In genomic region chrX:60555242-60555641, GRCm38 (mm10) we compare ENCODE assay signal across 28 mouse cellular contexts. TPM values are rescaled to one million over a fixed set of nuclear protein-coding genes. Genes with fewer than 3 reads are reported as not detected.
A peak's percentile ranks its signal among the peaks of the same experiment; 100 is the strongest.
DNase-seq lines count a peak whose midpoint lies in the region; ATAC-seq lines count a peak whose summit lies in the region.
"Had no signal": no experiment of that assay in that cellular context is flagged by ENCODE, and none has a peak within 500 bp of the region (broad histone marks: within the 10 kb centered on the region; RNA-seq: fewer than 3 reads in every experiment).

No protein-coding gene starts in this region.

- DNase-seq in forebrain, embryonic 10.5 days (ENCODE audit: extremely low spot score, low spot score), result no peak
- DNase-seq in embryonic facial prominence, embryonic 14.5 days (ENCODE audit: low spot score), result peak; percentile 23
- no peak for DNase-seq in heart, adult 11 months
- DNase-seq: adrenal gland, postnatal 10 days; adrenal gland, postnatal 36 days; B cell, adult 2 months; cerebellum, adult 11 months; cerebellum, adult 2 months; cerebellum, adult 9-11 months; cerebellum, postnatal 25 days; gastrocnemius, postnatal 10 days; gastrocnemius, postnatal 36 days; kidney, adult 11 months had no signal

- no peak overlapping the region for H3K4me3 ChIP-seq in forebrain, embryonic 10.5 days
- no peak overlapping the region for H3K4me3 ChIP-seq in forebrain, embryonic 16.5 days (replicated peaks; ENCODE audit: low read length)
- H3K4me3 ChIP-seq in midbrain, embryonic 12.5 days, result no peak overlapping the region
- no peak overlapping the region for H3K4me3 ChIP-seq in midbrain, embryonic 15.5 days
- H3K4me3 ChIP-seq in embryonic facial prominence, embryonic 14.5 days (ENCODE audit: low read depth, low read length), result no peak overlapping the region
- H3K4me3 ChIP-seq: embryonic facial prominence, embryonic 13.5 days; hindbrain, embryonic 12.5 days; hindbrain, embryonic 15.5 days had no signal

- no peaks in the 10 kb centered on the region for H3K36me3 ChIP-seq in forebrain, embryonic 10.5 days (replicated peaks)
- H3K36me3 ChIP-seq in forebrain, embryonic 16.5 days (ENCODE audit: control insufficient read depth, insufficient read depth), result no peaks in the 10 kb centered on the region
- no peaks in the 10 kb centered on the region for H3K36me3 ChIP-seq in midbrain, embryonic 12.5 days
- no peaks in the 10 kb centered on the region for H3K36me3 ChIP-seq in midbrain, embryonic 15.5 days (replicated peaks)
- H3K36me3 ChIP-seq in embryonic facial prominence, embryonic 14.5 days (ENCODE audit: control insufficient read depth, insufficient read depth, low read length), result no peaks in the 10 kb centered on the region
- H3K36me3 ChIP-seq: embryonic facial prominence, embryonic 13.5 days; G1E; hindbrain, embryonic 12.5 days; hindbrain, embryonic 15.5 days had no signal

- H3K27me3 ChIP-seq in forebrain, embryonic 10.5 days (ENCODE audit: poor library complexity, severe bottlenecking), result no peaks in the 10 kb centered on the region
- H3K27me3 ChIP-seq in forebrain, embryonic 16.5 days (replicated peaks; ENCODE audit: control insufficient read depth, insufficient read depth, low read length), result no peaks in the 10 kb centered on the region
- no peaks in the 10 kb centered on the region for H3K27me3 ChIP-seq in midbrain, embryonic 12.5 days
- H3K27me3 ChIP-seq in midbrain, embryonic 15.5 days (replicated peaks), result no peaks in the 10 kb centered on the region
- no peaks in the 10 kb centered on the region for H3K27me3 ChIP-seq in embryonic facial prominence, embryonic 14.5 days (replicated peaks; ENCODE audit: control insufficient read depth, insufficient read depth, low read length)
- H3K27me3 ChIP-seq: CH12.LX; embryonic facial prominence, embryonic 13.5 days; hindbrain, embryonic 12.5 days; hindbrain, embryonic 15.5 days had no signal

- ATAC-seq in forebrain, embryonic 16.5 days, result no peak
- ATAC-seq in midbrain, embryonic 12.5 days (ENCODE audit: low FRiP score, low read depth), result peak; percentile 66; the same call in 1 of the 2 replicates
- ATAC-seq in midbrain, embryonic 15.5 days (replicated peaks), result no peak
- peak; percentile 53; the same call in 1 of the 2 replicates for ATAC-seq in embryonic facial prominence, embryonic 14.5 days (ENCODE audit: low read depth)
- ATAC-seq: forebrain, embryonic 14.5 days; Patski had no signal

- H3K27ac ChIP-seq in forebrain, embryonic 10.5 days, result 0 out of 2 replicates have a peak overlapping the region, but pooled peaks have one; percentile 15
- no peak overlapping the region for H3K27ac ChIP-seq in forebrain, embryonic 16.5 days (ENCODE audit: low read length)
- H3K27ac ChIP-seq in midbrain, embryonic 12.5 days (replicated peaks), result no peak overlapping the region
- no peak overlapping the region for H3K27ac ChIP-seq in midbrain, embryonic 15.5 days
- H3K27ac ChIP-seq in embryonic facial prominence, embryonic 14.5 days (replicated peaks; ENCODE audit: low read depth, low read length), result no peak overlapping the region
- H3K27ac ChIP-seq: embryonic facial prominence, embryonic 13.5 days; hindbrain, embryonic 12.5 days; hindbrain, embryonic 15.5 days had no signal

- WGBS in forebrain, embryonic 10.5 days, result 36% methylated on average over 4 of the region's 4 CpGs
- 23% methylated on average over 4 of the region's 4 CpGs for WGBS in forebrain, embryonic 16.5 days
- 33% methylated on average over 4 of the region's 4 CpGs for WGBS in midbrain, embryonic 12.5 days
- WGBS in midbrain, embryonic 15.5 days, result 24% methylated on average over 4 of the region's 4 CpGs
- 41% methylated on average over 4 of the region's 4 CpGs for WGBS in embryonic facial prominence, embryonic 14.5 days

- H3K9ac ChIP-seq in forebrain, embryonic 16.5 days (replicated peaks; ENCODE audit: low read depth, low read length), result no peak overlapping the region
- no peak overlapping the region for H3K9ac ChIP-seq in midbrain, embryonic 12.5 days (replicated peaks)
- no peak overlapping the region for H3K9ac ChIP-seq in midbrain, embryonic 15.5 days
- H3K9ac ChIP-seq in embryonic facial prominence, embryonic 14.5 days (ENCODE audit: low read depth, low read length), result no peak overlapping the region
- H3K9ac ChIP-seq: embryonic facial prominence, embryonic 13.5 days; hindbrain, embryonic 12.5 days; hindbrain, embryonic 15.5 days had no signal

- peaks cover 11% of the 10 kb centered on the region; the same call in 1 of the 2 replicates for H3K9me3 ChIP-seq in forebrain, embryonic 10.5 days
- peaks cover 4% of the 10 kb centered on the region; the same call in 1 of the 2 replicates for H3K9me3 ChIP-seq in forebrain, embryonic 16.5 days (ENCODE audit: control insufficient read depth, low read length)
- H3K9me3 ChIP-seq in midbrain, embryonic 12.5 days, result 0 out of 2 replicates have a peak, but pooled peaks cover 3% of the 10 kb centered on the region
- no peaks in the 10 kb centered on the region for H3K9me3 ChIP-seq in midbrain, embryonic 15.5 days
- H3K9me3 ChIP-seq in embryonic facial prominence, embryonic 14.5 days (ENCODE audit: control insufficient read depth, low read length), result no peaks in the 10 kb centered on the region
- H3K9me3 ChIP-seq: embryonic facial prominence, embryonic 13.5 days; G1E; hindbrain, embryonic 12.5 days; hindbrain, embryonic 15.5 days had no signal

- no peak overlapping the region for H3K4me2 ChIP-seq in forebrain, embryonic 16.5 days (ENCODE audit: low read length)
- H3K4me2 ChIP-seq in midbrain, embryonic 12.5 days (replicated peaks), result no peak overlapping the region
- H3K4me2 ChIP-seq in midbrain, embryonic 15.5 days, result no peak overlapping the region
- no peak overlapping the region for H3K4me2 ChIP-seq in embryonic facial prominence, embryonic 14.5 days (ENCODE audit: low read depth, low read length)
- H3K4me2 ChIP-seq: embryonic facial prominence, embryonic 13.5 days; heart, embryonic 11.5 days; hindbrain, embryonic 12.5 days; hindbrain, embryonic 15.5 days had no signal

- H3K4me1 ChIP-seq in forebrain, embryonic 10.5 days, result peaks cover 20% of the 10 kb centered on the region
- no peaks in the 10 kb centered on the region for H3K4me1 ChIP-seq in forebrain, embryonic 16.5 days (replicated peaks; ENCODE audit: control insufficient read depth, insufficient read depth, low read length)
- peaks cover 5% of the 10 kb centered on the region; the same call in 1 of the 2 replicates for H3K4me1 ChIP-seq in midbrain, embryonic 12.5 days
- H3K4me1 ChIP-seq in midbrain, embryonic 15.5 days, result no peaks in the 10 kb centered on the region
- H3K4me1 ChIP-seq in embryonic facial prominence, embryonic 14.5 days (ENCODE audit: control insufficient read depth, insufficient read depth, low read length), result no peaks in the 10 kb centered on the region
- H3K4me1 ChIP-seq: embryonic facial prominence, embryonic 13.5 days; hindbrain, embryonic 12.5 days; hindbrain, embryonic 15.5 days had no signal

RNA-seq across cellular contexts. Expression of gene Gm7073, which starts 16.2 kb away (rescaled TPM):
- not detected in 2 replicates for polyA plus RNA-seq in forebrain, embryonic 10.5 days (2016; fragmentation: Nextera tagmentation; extraction: Ambion mirVana)
- not detected in 2 replicates for polyA plus RNA-seq in forebrain, embryonic 16.5 days (2015; fragmentation: Nextera tagmentation; extraction: Ambion mirVana)
- not detected in 2 replicates for polyA plus RNA-seq in midbrain, embryonic 12.5 days (2016; fragmentation: Nextera tagmentation; extraction: Ambion mirVana)
- not detected in 2 replicates for polyA plus RNA-seq in midbrain, embryonic 15.5 days (2015; fragmentation: Nextera tagmentation; extraction: Ambion mirVana)
- not detected in 2 replicates for polyA plus RNA-seq in embryonic facial prominence, embryonic 14.5 days (2014; fragmentation: Nextera tagmentation; extraction: Ambion mirVana)
- polyA plus RNA-seq: cerebellum, adult 2 months; embryonic facial prominence, embryonic 13.5 days; forebrain, embryonic 11.5 days; forebrain, embryonic 14.5 days; G1E; heart, embryonic 11.5 days; heart, embryonic 14.5 days; heart, postnatal 0 days; hindbrain, embryonic 12.5 days; hindbrain, embryonic 15.5 days; intestine, embryonic 14.5 days; Patski had no signal

RNA-seq across cellular contexts. Expression of gene Atp11c, which starts 37.3 kb away (rescaled TPM):
- polyA plus RNA-seq in forebrain, embryonic 10.5 days (2016; fragmentation: Nextera tagmentation; extraction: Ambion mirVana), result 15.3 and 16.1 TPM in 2 replicates
- polyA plus RNA-seq in forebrain, embryonic 16.5 days (2015; fragmentation: Nextera tagmentation; extraction: Ambion mirVana), result 13.5 and 14.5 TPM in 2 replicates
- 17.2 TPM in 2 replicates for polyA plus RNA-seq in midbrain, embryonic 12.5 days (2016; fragmentation: Nextera tagmentation; extraction: Ambion mirVana)
- 10.4 and 10.6 TPM in 2 replicates for polyA plus RNA-seq in midbrain, embryonic 15.5 days (2015; fragmentation: Nextera tagmentation; extraction: Ambion mirVana)
- polyA plus RNA-seq in embryonic facial prominence, embryonic 14.5 days (2014; fragmentation: Nextera tagmentation; extraction: Ambion mirVana), result 9.9 and 10.6 TPM in 2 replicates

Comparison
In these comparisons a context has a peak if more than half of its experiments do, and no peak if none do; other contexts are left out.
1. ATAC-seq: peak in midbrain, embryonic 12.5 days (single experiment) and embryonic facial prominence, embryonic 14.5 days (single experiment); none in forebrain, embryonic 16.5 days (single experiment) and midbrain, embryonic 15.5 days (single experiment).